Comparison of ENCODE assay signal across 13 mouse cellular contexts in the genomic region with DNA sequence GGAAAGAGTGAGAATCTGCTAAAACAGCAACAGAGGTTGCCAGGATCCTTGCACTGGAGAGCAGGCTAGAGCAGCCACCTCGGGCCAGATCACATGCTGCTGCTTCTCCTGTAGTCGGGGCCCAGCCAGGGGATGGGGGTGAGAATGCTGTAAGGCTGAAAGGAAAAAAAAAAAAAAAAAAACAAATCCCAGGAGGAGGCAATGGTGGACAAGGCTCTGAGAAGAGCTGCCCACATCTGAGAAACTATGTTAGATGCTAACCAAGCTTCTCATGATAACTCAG. TPM values are rescaled to one million over a fixed set of nuclear protein-coding genes. Genes with fewer than 3 reads are reported as not detected.
DNase-seq lines count a peak whose midpoint lies in the region; ATAC-seq and TF ChIP-seq lines count a peak whose summit lies in the region.
"Had no signal": no experiment of that assay in that cellular context is flagged by ENCODE, and none has a peak within 500 bp of the region (broad histone marks: within the 10 kb centered on the region; RNA-seq: fewer than 3 reads in every experiment).

No protein-coding gene starts in this region.

- TF ChIP-seq CTCF in thymus, adult 2 months (IDR thresholded peaks at IDR 0.05; ENCODE audit: borderline replicate concordance, control insufficient read depth, extremely low read depth, insufficient read depth, low read length, poor library complexity): no peak

- no peak overlapping the region for H3K4me3 ChIP-seq in heart, embryonic 10.5 days
- H3K4me3 ChIP-seq in kidney, embryonic 16.5 days (ENCODE audit: low read length): no peak overlapping the region
- H3K4me3 ChIP-seq in limb, embryonic 15.5 days: no peak overlapping the region
- no peak overlapping the region for H3K4me3 ChIP-seq in thymus, adult 2 months (ENCODE audit: control insufficient read depth, insufficient read depth, low read length)
- H3K4me3 ChIP-seq: left cerebral cortex, adult 2 months had no signal

- H3K36me3 ChIP-seq in heart, embryonic 10.5 days: no peaks in the 10 kb centered on the region
- no peaks in the 10 kb centered on the region for H3K36me3 ChIP-seq in kidney, embryonic 16.5 days (ENCODE audit: insufficient read depth, low read length)
- no peaks in the 10 kb centered on the region for H3K36me3 ChIP-seq in limb, embryonic 15.5 days
- H3K36me3 ChIP-seq in thymus, adult 2 months (ENCODE audit: control insufficient read depth, insufficient read depth, low read length): no peaks in the 10 kb centered on the region

- peak overlapping the region; percentile 23; the same call in 1 of the 2 replicates for H3K9ac ChIP-seq in kidney, embryonic 16.5 days (replicated peaks; ENCODE audit: low read length)
- H3K9ac ChIP-seq in limb, embryonic 15.5 days: no peak overlapping the region

- H3K27me3 ChIP-seq in heart, embryonic 10.5 days (ENCODE audit: insufficient read depth, poor library complexity, severe bottlenecking): peaks cover 64% of the 10 kb centered on the region
- no peaks in the 10 kb centered on the region for H3K27me3 ChIP-seq in kidney, embryonic 16.5 days (ENCODE audit: insufficient read depth, low read length)
- H3K27me3 ChIP-seq in limb, embryonic 15.5 days: peaks cover 21% of the 10 kb centered on the region
- no peaks in the 10 kb centered on the region; the same call in 1 of the 2 replicates for H3K27me3 ChIP-seq in thymus, adult 2 months (ENCODE audit: control insufficient read depth, insufficient read depth, low read length)
- H3K27me3 ChIP-seq: Patski had no signal

- peak overlapping the region; percentile 81; the same call in 1 of the 2 replicates for H3K27ac ChIP-seq in heart, embryonic 10.5 days
- H3K27ac ChIP-seq in kidney, embryonic 16.5 days (ENCODE audit: low read length): peak overlapping the region; percentile 41
- H3K27ac ChIP-seq in limb, embryonic 15.5 days: peak overlapping the region; percentile 43
- H3K27ac ChIP-seq in thymus, adult 2 months (ENCODE audit: control insufficient read depth, insufficient read depth, low read length): no peak overlapping the region

- no peak for ATAC-seq in kidney, embryonic 16.5 days (ENCODE audit: low FRiP score, low TSS enrichment)
- no peak for ATAC-seq in limb, embryonic 15.5 days (ENCODE audit: insufficient number of reproducible peaks, low FRiP score, low TSS enrichment, low read depth)
- ATAC-seq: CD4-positive, CD25-positive, alpha-beta regulatory T cell, adult 4 months; midbrain, embryonic 16.5 days had no signal

- H3K9me3 ChIP-seq in heart, embryonic 10.5 days: no peaks in the 10 kb centered on the region
- H3K9me3 ChIP-seq in kidney, embryonic 16.5 days (ENCODE audit: low read length): no peaks in the 10 kb centered on the region
- H3K9me3 ChIP-seq in limb, embryonic 15.5 days: no peaks in the 10 kb centered on the region

- WGBS in heart, embryonic 10.5 days: 28% methylated on average over 2 of the region's 2 CpGs
- WGBS in kidney, embryonic 16.5 days: 35% methylated on average over 2 of the region's 2 CpGs
- 27% methylated on average over 2 of the region's 2 CpGs for WGBS in limb, embryonic 15.5 days
- WGBS in thymus, adult 2 months: 74% methylated on average over 2 of the region's 2 CpGs

- no peak for TF ChIP-seq POLR2A in thymus, adult 2 months (IDR thresholded peaks at IDR 0.05; ENCODE audit: control insufficient read depth, extremely low read depth, insufficient read depth, low read length, poor library complexity)

- no peak for DNase-seq in heart, embryonic 10.5 days (ENCODE audit: low spot score)
- no peak for DNase-seq in heart, postnatal 4 days
- DNase-seq in kidney, postnatal 4 days: no peak
- DNase-seq in 3T3-L1 (ENCODE audit: low read depth, low spot score): peak; percentile 50
- DNase-seq in thymus, adult 2 months: no peak
- no peak for DNase-seq in right cerebral cortex, postnatal 10 days (ENCODE audit: low spot score in 2 of 2)
- DNase-seq: spleen, adult 18-20 months had no signal

- H3K4me1 ChIP-seq in heart, embryonic 10.5 days: peaks cover 68% of the 10 kb centered on the region
- peaks cover 33% of the 10 kb centered on the region for H3K4me1 ChIP-seq in kidney, embryonic 16.5 days (ENCODE audit: insufficient read depth, low read length)
- peaks cover 30% of the 10 kb centered on the region for H3K4me1 ChIP-seq in limb, embryonic 15.5 days
- H3K4me1 ChIP-seq in thymus, adult 2 months (replicated peaks; ENCODE audit: control insufficient read depth, insufficient read depth, low read length): no peaks in the 10 kb centered on the region; the same call in 1 of the 2 replicates

- no peak overlapping the region for H3K4me2 ChIP-seq in kidney, embryonic 16.5 days (replicated peaks; ENCODE audit: low read depth, low read length)
- H3K4me2 ChIP-seq in limb, embryonic 15.5 days: peak overlapping the region; percentile 10; the same call in 1 of the 2 replicates

RNA-seq across cellular contexts. Expression of a gene that starts 3.8 kb away (rescaled TPM):
- 5.1 and 5.4 TPM in 2 replicates for polyA plus RNA-seq in heart, embryonic 10.5 days (2016; fragmentation: Nextera tagmentation; extraction: Ambion mirVana)
- 10 to 100 TPM; 11.1 to 11.4 TPM for total RNA-seq in heart, postnatal 4 days (2021)
- 12.7 and 13.3 TPM in 2 replicates for polyA plus RNA-seq in kidney, embryonic 16.5 days (2015; fragmentation: Nextera tagmentation; extraction: Ambion mirVana)
- polyA plus RNA-seq in limb, embryonic 15.5 days (2015; fragmentation: Nextera tagmentation; extraction: Ambion mirVana): 5.5 TPM in 2 replicates
- polyA plus RNA-seq in thymus, adult 2 months (2012; rRNA removed): 12.6 and 13.8 TPM in 2 replicates
